Mouse (Mus musculus) limb, embryonic 14.5 days (tissue): ENCODE data around the gene Gramd1b. TPM values are rescaled to one million over a fixed set of nuclear protein-coding genes. Genes with fewer than 3 reads are reported as not detected.

Source experiments
- ATAC-seq: fragments of 200-750 bp; cut with Nextera tagmentation; 2 replicates; pipeline ENCODE4 v1.8.0; 2017; ENCODE audit warnings: low read depth, moderate number of reproducible peaks, moderate TSS enrichment; ENCODE audit not compliant: low FRiP score
- DNase-seq: peaks from one replicate; pipeline ENCODE4 v3.0.0-alpha.2; 2015; ENCODE audit warnings: low spot score
- H3K27ac ChIP-seq: fragments of 300-500 bp; sonication (generic); replicated peaks from 2 replicates; pipeline ENCODE4 v1.5.1; 2014; ENCODE audit warnings: low read depth, mild to moderate bottlenecking, low read length, moderate library complexity, mixed read lengths
- H3K27me3 ChIP-seq: fragments of 300-500 bp; sonication (generic); 2 replicates; pipeline ENCODE4 v1.6.1; 2014; ENCODE audit warnings: low read length, mixed read lengths; ENCODE audit not compliant: control insufficient read depth, insufficient read depth
- H3K36me3 ChIP-seq: fragments of 300-500 bp; sonication (generic); 2 replicates; pipeline ENCODE4 v1.6.1; 2014; ENCODE audit warnings: mild to moderate bottlenecking, low read length, moderate library complexity, mixed read lengths; ENCODE audit not compliant: control insufficient read depth, insufficient read depth
- H3K4me1 ChIP-seq: fragments of 300-500 bp; sonication (generic); 2 replicates; pipeline ENCODE4 v1.6.1; 2014; ENCODE audit warnings: antibody characterized with exemption, low read length, mixed read lengths; ENCODE audit not compliant: control insufficient read depth, insufficient read depth
- H3K4me2 ChIP-seq: fragments of 300-500 bp; sonication (generic); replicated peaks from 2 replicates; pipeline ENCODE4 v1.6.1; 2014; ENCODE audit warnings: low read depth, mild to moderate bottlenecking, low read length, moderate library complexity; ENCODE audit not compliant: severe bottlenecking
- H3K4me3 ChIP-seq: fragments of 300-500 bp; sonication (generic); replicated peaks from 2 replicates; pipeline ENCODE4 v1.5.1; 2014; ENCODE audit warnings: low read length
- H3K9ac ChIP-seq: fragments of 300-500 bp; sonication (generic); 2 replicates; pipeline ENCODE4 v1.6.1; 2014; ENCODE audit warnings: mild to moderate bottlenecking, low read depth, low read length, moderate library complexity; ENCODE audit not compliant: severe bottlenecking
- H3K9me3 ChIP-seq: fragments of 300-500 bp; sonication (generic); 2 replicates; pipeline ENCODE4 v1.6.1; 2016; ENCODE audit warnings: low read length; ENCODE audit not compliant: control insufficient read depth
- POLR2A ChIP-seq: fragments of 200-500 bp; IDR thresholded peaks from 2 replicates; pipeline ENCODE4 v1.8.0; 2012; ENCODE audit warnings: inconsistent platforms, mild to moderate bottlenecking, moderate library complexity, borderline replicate concordance; ENCODE audit not compliant: insufficient read depth, insufficient read length; ENCODE audit errors: extremely low read depth
- WGBS: fragments of 180-500 bp; shearing (Covaris S2); extraction: QIAGEN DNeasy Blood & Tissue Kit; methylation state at CpG from one replicate; pipeline ENCODE4 v1.1.7; 2014; 5-methylcytosine and 5-hydroxymethylcytosine counted together
- polyA plus RNA-seq, 2 experiments: library from polyadenylated mRNA; depleted of rRNA in 1 of 2; stranded (reverse) in 1 of 2; unstranded in 1 of 2; fragments of >200 nt; fragmentation: Nextera tagmentation in 1 of 2; extraction: Ambion mirVana in 1 of 2; gene quantifications; 2 replicates each; pipeline versions ENCODE4 v1.2.1 to v1.2.3; 2012 to 2014

Gramd1b gene
- polyA plus RNA-seq, 2 experiments, result 3.6 to 11.3 TPM

DNA sequence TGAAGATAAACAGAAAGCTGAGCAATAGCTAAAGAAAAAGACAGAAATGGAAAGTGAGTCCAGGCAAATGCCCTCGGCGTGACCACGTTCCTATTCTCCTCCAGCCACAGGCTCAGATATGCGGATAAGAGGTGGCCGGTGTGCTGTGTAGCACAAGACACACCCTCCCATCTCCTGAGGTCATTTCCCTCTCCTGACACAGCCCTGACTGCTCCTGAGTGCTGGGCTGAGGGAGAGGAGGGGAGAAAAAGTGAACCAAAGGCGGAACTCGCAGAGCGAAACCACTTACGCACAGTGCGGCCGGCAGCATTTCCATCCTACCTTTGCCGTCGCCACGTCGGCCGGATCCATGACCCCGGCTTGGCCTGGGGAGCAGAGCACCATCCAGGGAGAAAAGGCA, 139.8 kb downstream of the Gramd1b start:
- 76% methylated on average over 17 of the region's 17 CpGs for WGBS
- H3K4me1 ChIP-seq, result peaks cover 7% of the 10 kb centered on the region
- no peaks in the 10 kb centered on the region for H3K9me3 ChIP-seq
- no peak overlapping the region for H3K27ac ChIP-seq
- ATAC-seq, result no peak
- no peaks in the 10 kb centered on the region for H3K36me3 ChIP-seq
- 0 out of 2 replicates have a peak overlapping the region, but pooled peaks have one; percentile 42 for H3K4me2 ChIP-seq
- H3K9ac ChIP-seq, result no peak overlapping the region; the same call in 1 of the 2 replicates
- no peak for DNase-seq
- no peaks in the 10 kb centered on the region for H3K27me3 ChIP-seq
- H3K4me3 ChIP-seq, result no peak overlapping the region
- TF ChIP-seq POLR2A, result no peak

DNA sequence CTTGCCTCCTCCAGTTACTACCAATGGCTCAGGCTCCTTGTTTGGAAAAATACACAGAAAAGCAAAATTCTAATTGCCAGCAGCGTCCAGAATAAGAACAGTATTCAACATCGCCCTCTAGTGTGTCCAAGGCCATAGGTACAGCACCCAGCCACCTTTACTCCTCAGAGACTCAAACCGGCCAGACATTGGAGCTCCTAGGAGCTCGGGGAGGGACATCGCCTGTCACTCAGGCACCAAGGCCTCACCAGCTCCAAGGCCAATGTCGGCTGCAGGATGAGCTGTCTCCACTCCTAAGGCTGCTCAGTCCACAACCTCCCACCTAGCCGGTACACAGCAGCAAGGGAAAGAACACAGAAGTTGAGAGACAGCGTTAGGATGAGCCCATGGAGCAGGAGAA, 140.3 kb downstream of the Gramd1b start:
- Histone ChIP-seq H3K4me3 (no peak overlapping the region), H3K36me3 (no peaks in the 10 kb centered on the region), H3K4me1 (peaks cover 7% of the 10 kb centered on the region), H3K4me2 (no peak overlapping the region), H3K9me3 (no peaks in the 10 kb centered on the region), H3K27me3 (no peaks in the 10 kb centered on the region), H3K27ac (no peak overlapping the region), H3K9ac (no peak overlapping the region)
- DNase-seq, result no peak
- WGBS, result 37% methylated on average over 8 of the region's 8 CpGs
- no peak for TF ChIP-seq POLR2A
- ATAC-seq, result no peak

DNA sequence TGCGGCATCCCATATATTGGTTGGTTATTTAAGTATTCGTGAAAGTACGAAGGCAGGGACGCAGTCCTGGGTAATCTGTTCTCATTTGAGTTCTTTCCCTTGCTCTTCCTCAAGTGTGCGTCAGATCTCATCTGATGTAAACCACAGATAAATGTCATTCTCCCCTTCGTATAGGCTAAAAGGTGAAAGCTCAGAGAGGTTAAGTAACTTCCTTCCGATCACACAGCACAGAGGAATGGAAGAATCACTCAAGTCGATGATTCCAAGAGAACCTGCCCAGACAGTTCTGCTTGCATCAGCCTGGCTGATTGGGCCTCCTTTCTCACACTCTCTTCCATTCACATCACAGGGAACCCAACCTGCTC, 140.8 kb downstream of the Gramd1b start:
- H3K4me3 ChIP-seq, result no peak overlapping the region
- no peaks in the 10 kb centered on the region for H3K36me3 ChIP-seq
- no peak overlapping the region for H3K4me2 ChIP-seq
- TF ChIP-seq POLR2A, result no peak
- 89% methylated on average over 8 of the region's 8 CpGs for WGBS
- DNase-seq, result no peak
- no peaks in the 10 kb centered on the region for H3K27me3 ChIP-seq
- H3K4me1 ChIP-seq, result peaks cover 7% of the 10 kb centered on the region
- H3K9me3 ChIP-seq, result no peaks in the 10 kb centered on the region
- H3K9ac ChIP-seq, result no peak overlapping the region
- no peak for ATAC-seq
- H3K27ac ChIP-seq, result no peak overlapping the region

DNA sequence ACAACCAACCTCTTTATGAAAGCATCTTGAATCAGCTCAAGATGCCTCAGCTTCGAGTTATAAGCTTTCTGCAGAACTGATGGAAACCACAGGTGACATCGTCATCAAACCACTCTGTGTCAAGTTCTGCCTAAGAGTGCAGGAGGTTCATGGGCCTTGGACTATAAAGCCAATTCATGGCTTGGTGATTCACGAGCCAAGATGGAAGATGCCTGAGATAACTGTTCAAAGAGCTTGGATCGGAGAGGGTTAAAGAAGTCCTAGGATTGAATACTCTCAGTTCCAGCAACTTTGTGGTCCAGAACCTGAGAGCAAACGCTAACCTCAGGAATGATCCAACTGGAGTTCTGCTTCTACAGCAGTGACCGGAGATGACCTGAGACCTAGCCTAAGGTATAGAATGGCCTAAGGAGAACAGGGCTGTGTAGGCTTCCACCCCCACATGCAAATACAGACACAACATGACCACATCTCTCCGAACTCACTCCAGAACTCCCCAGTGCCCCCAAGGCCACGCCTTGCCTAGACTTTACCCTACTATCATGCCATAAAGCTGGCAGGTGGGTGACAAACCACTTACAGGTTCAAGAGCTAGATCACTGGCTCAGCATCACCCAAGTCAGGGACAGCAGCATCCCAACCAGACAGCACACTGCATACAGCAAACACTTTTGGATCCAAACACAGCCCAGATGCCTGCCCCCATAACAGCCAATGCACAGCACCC, 141.4 kb downstream of the Gramd1b start:
- peaks cover 7% of the 10 kb centered on the region for H3K4me1 ChIP-seq
- no peak overlapping the region for H3K4me2 ChIP-seq
- no peaks in the 10 kb centered on the region for H3K27me3 ChIP-seq
- 83% methylated on average over 8 of the region's 8 CpGs for WGBS
- H3K9ac ChIP-seq, result no peak overlapping the region
- no peaks in the 10 kb centered on the region for H3K9me3 ChIP-seq
- TF ChIP-seq POLR2A, result no peak
- H3K4me3 ChIP-seq, result no peak overlapping the region
- no peaks in the 10 kb centered on the region for H3K36me3 ChIP-seq
- H3K27ac ChIP-seq, result no peak overlapping the region
- DNase-seq (no peak), ATAC-seq (no peak)

DNA sequence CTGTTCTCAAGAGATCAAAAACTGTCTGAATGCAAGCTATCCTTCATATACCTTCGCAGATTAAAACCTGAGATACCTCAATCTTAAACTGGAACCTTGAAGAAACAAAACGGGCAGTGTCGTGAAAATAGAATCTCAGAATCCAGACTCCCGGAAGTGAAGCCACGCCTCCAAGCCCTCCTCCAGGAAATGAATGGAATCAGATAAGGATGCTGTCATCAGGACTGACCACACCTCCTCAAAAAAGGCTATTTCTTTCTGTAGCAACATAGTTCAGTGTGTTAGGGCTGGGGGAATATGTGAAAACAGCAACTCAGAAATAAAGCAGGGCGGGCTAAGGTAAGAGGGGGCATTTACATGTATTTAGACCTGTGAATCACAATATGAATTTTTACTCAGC, 142.0 kb downstream of the Gramd1b start:
- Histone ChIP-seq H3K27ac (no peak overlapping the region), H3K27me3 (no peaks in the 10 kb centered on the region), H3K4me3 (no peak overlapping the region), H3K9me3 (no peaks in the 10 kb centered on the region), H3K4me1 (peaks cover 7% of the 10 kb centered on the region), H3K4me2 (no peak overlapping the region), H3K9ac (no peak overlapping the region), H3K36me3 (no peaks in the 10 kb centered on the region)
- 87% methylated on average over 6 of the region's 6 CpGs for WGBS
- ATAC-seq (no peak), DNase-seq (no peak)
- TF ChIP-seq POLR2A, result no peak

DNA sequence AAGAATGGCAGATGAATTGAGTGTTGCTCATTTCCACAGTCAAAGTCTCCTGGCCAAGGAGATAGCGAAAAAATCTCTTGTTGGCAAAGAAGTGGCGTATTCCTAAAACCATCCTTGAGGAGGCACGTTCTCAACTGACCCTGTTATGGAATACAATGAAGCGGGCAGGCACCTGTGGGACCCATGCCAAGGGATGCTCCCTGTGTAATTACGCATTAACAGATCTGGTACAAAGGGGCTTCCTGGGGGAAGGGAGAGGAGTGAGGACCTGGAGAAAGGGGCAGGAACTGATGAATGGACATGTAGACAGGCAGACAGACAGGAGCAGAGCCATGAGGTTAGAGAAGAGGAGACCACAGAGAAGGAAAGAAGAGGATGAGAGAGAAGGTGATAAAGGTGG, 146.4 kb downstream of the Gramd1b start:
- no peak for ATAC-seq
- H3K9me3 ChIP-seq, result no peaks in the 10 kb centered on the region
- H3K4me1 ChIP-seq, result peaks cover 3% of the 10 kb centered on the region; the same call in 1 of the 2 replicates
- H3K4me2 ChIP-seq, result no peak overlapping the region
- no peaks in the 10 kb centered on the region for H3K36me3 ChIP-seq
- WGBS, result 95% methylated on average over 5 of the region's 5 CpGs
- TF ChIP-seq POLR2A, result no peak
- no peak overlapping the region for H3K4me3 ChIP-seq
- H3K9ac ChIP-seq, result no peak overlapping the region
- no peak overlapping the region for H3K27ac ChIP-seq
- no peak for DNase-seq
- no peaks in the 10 kb centered on the region for H3K27me3 ChIP-seq
